Mouse (Mus musculus) erythroblast, adult 5-6 weeks (primary cell): ENCODE measurements around the gene Arhgef5. TPM values are rescaled to one million over a fixed set of nuclear protein-coding genes. Genes with fewer than 3 reads are reported as not detected.
"Not testable (repeated sequence)": the region's sequence is repeated elsewhere in the genome, so short reads cannot be mapped to it uniquely, and the experiment has no call there.

ENCODE experiments used
- ATAC-seq: replicated peaks from 2 replicates; pipeline ENCODE4 v1.8.0; 2016; ENCODE audit warnings: moderate number of reproducible peaks, mild to moderate bottlenecking, moderate TSS enrichment, inconsistent platforms; ENCODE audit not compliant: poor library complexity, low FRiP score, severe bottlenecking
- total RNA-seq, 2 experiments: library from RNA; stranded (forward) in 1 of 2; stranded (reverse) in 1 of 2; fragments of 150-400 nt in 1 of 2; fragments of 200-764, 138-1000 nt in 1 of 2; gene quantifications; 2 replicates each; pipeline versions ENCODE4 v1.2.3 to v1.2.4; 2015 to 2017; ENCODE audit warnings: low replicate concordance in 2 of 2

Arhgef5 gene
- total RNA-seq (2015; ENCODE audit: low replicate concordance) (not detected in 2 replicates), total RNA-seq (2017; ENCODE audit: low replicate concordance) (0.17 TPM in 1 of 2 replicates, not detected in the other)

- no peak for ATAC-seq
These were observed at the start of gene Arhgef5 for GRCm38 (mm10) chr6:43265363-43266041. TSS of gene Arhgef5 (plus strand) at chr6:43265582.

- ATAC-seq, result not testable (repeated sequence)
These were observed 34.1 kb upstream of the Arhgef5 start, which contains the start of gene Olfr47 for GRCm38 (mm10) chr6:43231255-43231654. TSS of gene Olfr47 (plus strand) at chr6:43231529.

- no peak for ATAC-seq
These were observed 23.3 kb upstream of the Arhgef5 start for GRCm38 (mm10) chr6:43242061-43242460.

- no peak for ATAC-seq
These were observed 18.0 kb upstream of the Arhgef5 start for GRCm38 (mm10) chr6:43247396-43247795.

GRCm38 (mm10) chr6:43252994-43253393 is 12.4 kb upstream of the Arhgef5 start:
- no peak for ATAC-seq

- ATAC-seq, result no peak
These were observed 11.0 kb upstream of the Arhgef5 start for GRCm38 (mm10) chr6:43254193-43254926.

- ATAC-seq, result no peak
These were observed 4.6 kb upstream of the Arhgef5 start for GRCm38 (mm10) chr6:43260756-43261155.

GRCm38 (mm10) chr6:43266356-43266755 is 974 bp downstream of the Arhgef5 start:
- no peak for ATAC-seq

GRCm38 (mm10) chr6:43272597-43272996 is 7.2 kb downstream of the Arhgef5 start:
- no peak for ATAC-seq

- ATAC-seq, result no peak
These were observed 8.7 kb downstream of the Arhgef5 start for GRCm38 (mm10) chr6:43274123-43274522.

- ATAC-seq, result no peak
These were observed 12.9 kb downstream of the Arhgef5 start for GRCm38 (mm10) chr6:43278247-43278646.

- no peak for ATAC-seq
These were observed 15.1 kb downstream of the Arhgef5 start for GRCm38 (mm10) chr6:43280481-43280880.

GRCm38 (mm10) chr6:43292041-43292440 is 26.7 kb downstream of the Arhgef5 start:
- ATAC-seq, result no peak

GRCm38 (mm10) chr6:43292471-43293076 is 27.2 kb downstream of the Arhgef5 start:
- no peak for ATAC-seq

- ATAC-seq, result no peak
These were observed 27.8 kb downstream of the Arhgef5 start for GRCm38 (mm10) chr6:43293175-43293574.

- ATAC-seq, result no peak
These were observed 30.5 kb downstream of the Arhgef5 start for GRCm38 (mm10) chr6:43295908-43296307.

- no peak for ATAC-seq
These were observed 31.6 kb downstream of the Arhgef5 start for GRCm38 (mm10) chr6:43296798-43297507.

GRCm38 (mm10) chr6:43297508-43297850 is 32.1 kb downstream of the Arhgef5 start:
- ATAC-seq, result no peak

GRCm38 (mm10) chr6:43309454-43309853 is 44.1 kb downstream of the Arhgef5 start, which contains the start of gene Nobox:
TSS of gene Nobox (minus strand) at chr6:43309554.
- no peak for ATAC-seq

GRCm38 (mm10) chr6:43310071-43310470 is 44.7 kb downstream of the Arhgef5 start:
- no peak for ATAC-seq
